Mouse (Mus musculus): ENCODE measurements around the gene Esrra. TPM values are rescaled to one million over a fixed set of nuclear protein-coding genes. Genes with fewer than 3 reads are reported as not detected.
A peak's percentile ranks its signal among the peaks of the same experiment; 100 is the strongest.

Esrra gene
- 4.1 and 5.0 TPM in 2 replicates for polyA plus RNA-seq (2014; fragmentation: Nextera tagmentation; extraction: Ambion mirVana)

GRCm38 (mm10) chr19:6921647-6922567, at the start of gene Esrra:
Gene Esrra, minus strand, starts transcription at chr19:6921813.
- ATAC-seq (ENCODE audit: low FRiP score): peak; percentile 95
- Histone ChIP-seq H3K9ac (ENCODE audit: low read depth, low read length) (peak within 1 kb of the TSS; percentile 88), H3K27ac (ENCODE audit: low read depth, low read length) (peak within 1 kb of the TSS; percentile 92), H3K9me3 (ENCODE audit: control insufficient read depth, low read length) (no peaks in the 10 kb centered on the region), H3K4me2 (replicated peaks; ENCODE audit: low read depth, low read length) (peak within 1 kb of the TSS; percentile 93), H3K27me3 (ENCODE audit: control insufficient read depth, insufficient read depth, low read length) (peaks cover 42% of the 10 kb centered on the region), H3K36me3 (ENCODE audit: control insufficient read depth, insufficient read depth, low read length) (no peaks in the 10 kb centered on the region), H3K4me1 (replicated peaks; ENCODE audit: control insufficient read depth, insufficient read depth, low read length) (peaks cover 13% of the 10 kb centered on the region; the same call in 1 of the 2 replicates), H3K4me3 (ENCODE audit: low read depth, low read length) (peak within 1 kb of the TSS; percentile 71)
- DNase-seq (ENCODE audit: low spot score): peak; percentile 100
- WGBS: 1% methylated on average over 59 of the region's 66 CpGs

GRCm38 (mm10) chr19:6970460-6971085, 49.0 kb upstream of the Esrra start:
- Histone ChIP-seq H3K4me1 (replicated peaks; ENCODE audit: control insufficient read depth, insufficient read depth, low read length) (peaks cover 5% of the 10 kb centered on the region), H3K4me3 (ENCODE audit: low read depth, low read length) (no peak overlapping the region), H3K27ac (ENCODE audit: low read depth, low read length) (no peak overlapping the region), H3K9me3 (ENCODE audit: control insufficient read depth, low read length) (no peaks in the 10 kb centered on the region), H3K27me3 (ENCODE audit: control insufficient read depth, insufficient read depth, low read length) (peaks cover 8% of the 10 kb centered on the region), H3K4me2 (replicated peaks; ENCODE audit: low read depth, low read length) (no peak overlapping the region), H3K9ac (ENCODE audit: low read depth, low read length) (no peak overlapping the region), H3K36me3 (ENCODE audit: control insufficient read depth, insufficient read depth, low read length) (no peaks in the 10 kb centered on the region)
- no peak for ATAC-seq (ENCODE audit: low FRiP score)
- DNase-seq (ENCODE audit: low spot score): no peak
- 22% methylated on average over 9 of the region's 11 CpGs for WGBS

- H3K27me3 ChIP-seq (ENCODE audit: control insufficient read depth, insufficient read depth, low read length): peaks cover 8% of the 10 kb centered on the region
- no peaks in the 10 kb centered on the region for H3K36me3 ChIP-seq (ENCODE audit: control insufficient read depth, insufficient read depth, low read length)
- H3K4me2 ChIP-seq (replicated peaks; ENCODE audit: low read depth, low read length): peak overlapping the region; percentile 54
- DNase-seq (ENCODE audit: low spot score) (peak; percentile 77), ATAC-seq (ENCODE audit: low FRiP score) (peak; percentile 20; the same call in 1 of the 2 replicates)
- peak overlapping the region; percentile 38 for H3K4me3 ChIP-seq (ENCODE audit: low read depth, low read length)
- H3K27ac ChIP-seq (ENCODE audit: low read depth, low read length): no peak overlapping the region
- peak overlapping the region; percentile 61; the same call in 1 of the 2 replicates for H3K9ac ChIP-seq (ENCODE audit: low read depth, low read length)
- WGBS: under 1% methylated on average over 38 of the region's 55 CpGs
- H3K9me3 ChIP-seq (ENCODE audit: control insufficient read depth, low read length): no peaks in the 10 kb centered on the region
- peaks cover 5% of the 10 kb centered on the region for H3K4me1 ChIP-seq (replicated peaks; ENCODE audit: control insufficient read depth, insufficient read depth, low read length)
These were observed 48.2 kb upstream of the Esrra start for GRCm38 (mm10) chr19:6969665-6970381.

- no peak for DNase-seq (ENCODE audit: low spot score)
- under 1% methylated on average over 18 of the region's 20 CpGs for WGBS
- Histone ChIP-seq H3K4me3 (ENCODE audit: low read depth, low read length) (peak overlapping the region; percentile 38), H3K9me3 (ENCODE audit: control insufficient read depth, low read length) (no peaks in the 10 kb centered on the region), H3K36me3 (ENCODE audit: control insufficient read depth, insufficient read depth, low read length) (no peaks in the 10 kb centered on the region), H3K4me2 (replicated peaks; ENCODE audit: low read depth, low read length) (peak overlapping the region; percentile 54), H3K4me1 (replicated peaks; ENCODE audit: control insufficient read depth, insufficient read depth, low read length) (peaks cover 5% of the 10 kb centered on the region), H3K9ac (ENCODE audit: low read depth, low read length) (peak overlapping the region; percentile 61; the same call in 1 of the 2 replicates), H3K27ac (ENCODE audit: low read depth, low read length) (no peak overlapping the region), H3K27me3 (ENCODE audit: control insufficient read depth, insufficient read depth, low read length) (peaks cover 8% of the 10 kb centered on the region)
- ATAC-seq (ENCODE audit: low FRiP score): no peak
These were observed 47.7 kb upstream of the Esrra start for GRCm38 (mm10) chr19:6969291-6969664.

- H3K4me2 ChIP-seq (replicated peaks; ENCODE audit: low read depth, low read length): peak overlapping the region; percentile 54
- peaks cover 8% of the 10 kb centered on the region for H3K27me3 ChIP-seq (ENCODE audit: control insufficient read depth, insufficient read depth, low read length)
- no peaks in the 10 kb centered on the region for H3K9me3 ChIP-seq (ENCODE audit: control insufficient read depth, low read length)
- no peak overlapping the region for H3K27ac ChIP-seq (ENCODE audit: low read depth, low read length)
- H3K4me3 ChIP-seq (ENCODE audit: low read depth, low read length): peak overlapping the region; percentile 38; the same call in 1 of the 2 replicates
- 10% methylated on average over 15 of the region's 15 CpGs for WGBS
- no peak overlapping the region for H3K9ac ChIP-seq (ENCODE audit: low read depth, low read length)
- no peak for DNase-seq (ENCODE audit: low spot score)
- H3K36me3 ChIP-seq (ENCODE audit: control insufficient read depth, insufficient read depth, low read length): no peaks in the 10 kb centered on the region
- no peak for ATAC-seq (ENCODE audit: low FRiP score)
- peaks cover 5% of the 10 kb centered on the region for H3K4me1 ChIP-seq (replicated peaks; ENCODE audit: control insufficient read depth, insufficient read depth, low read length)
These were observed 47.1 kb upstream of the Esrra start for GRCm38 (mm10) chr19:6968491-6969271.

DNA sequence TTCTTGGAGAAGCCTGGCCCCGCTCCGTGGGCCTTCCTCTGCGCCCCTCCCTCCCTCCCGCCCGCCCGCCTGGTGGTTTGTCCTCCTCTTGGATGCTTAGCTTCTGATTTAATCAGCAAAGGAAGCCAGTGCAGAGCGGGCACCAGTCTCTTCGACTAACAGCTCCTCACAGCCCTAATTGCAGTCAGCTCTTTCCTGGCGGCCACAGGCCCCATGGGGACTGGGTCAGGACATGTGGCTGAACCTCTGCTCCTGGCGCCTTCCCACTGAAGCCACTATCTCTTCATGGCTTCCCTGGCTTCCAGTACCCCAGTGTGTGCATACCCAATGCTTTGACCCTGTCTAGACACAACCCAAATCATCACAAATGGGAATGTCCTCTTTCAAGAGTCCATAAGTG, 34.8 kb upstream of the Esrra start:
- no peaks in the 10 kb centered on the region; the same call in 1 of the 2 replicates for H3K27me3 ChIP-seq (ENCODE audit: control insufficient read depth, insufficient read depth, low read length)
- H3K9me3 ChIP-seq (ENCODE audit: control insufficient read depth, low read length): no peaks in the 10 kb centered on the region
- 69% methylated on average over 10 of the region's 10 CpGs for WGBS
- H3K27ac ChIP-seq (ENCODE audit: low read depth, low read length): no peak overlapping the region
- 0 out of 2 replicates have a peak, but pooled peaks cover 2% of the 10 kb centered on the region for H3K36me3 ChIP-seq (ENCODE audit: control insufficient read depth, insufficient read depth, low read length)
- no peak overlapping the region for H3K4me3 ChIP-seq (ENCODE audit: low read depth, low read length)
- H3K9ac ChIP-seq (ENCODE audit: low read depth, low read length): no peak overlapping the region
- H3K4me2 ChIP-seq (replicated peaks; ENCODE audit: low read depth, low read length): no peak overlapping the region
- no peak for ATAC-seq (ENCODE audit: low FRiP score)
- DNase-seq (ENCODE audit: low spot score): no peak
- 0 out of 2 replicates have a peak, but pooled peaks cover 6% of the 10 kb centered on the region for H3K4me1 ChIP-seq (replicated peaks; ENCODE audit: control insufficient read depth, insufficient read depth, low read length)

GRCm38 (mm10) chr19:6955424-6955823, 33.8 kb upstream of the Esrra start:
- H3K9ac ChIP-seq (ENCODE audit: low read depth, low read length): no peak overlapping the region
- 0 out of 2 replicates have a peak, but pooled peaks cover 6% of the 10 kb centered on the region for H3K4me1 ChIP-seq (replicated peaks; ENCODE audit: control insufficient read depth, insufficient read depth, low read length)
- H3K9me3 ChIP-seq (ENCODE audit: control insufficient read depth, low read length): no peaks in the 10 kb centered on the region
- no peaks in the 10 kb centered on the region; the same call in 1 of the 2 replicates for H3K27me3 ChIP-seq (ENCODE audit: control insufficient read depth, insufficient read depth, low read length)
- H3K36me3 ChIP-seq (ENCODE audit: control insufficient read depth, insufficient read depth, low read length): 0 out of 2 replicates have a peak, but pooled peaks cover 2% of the 10 kb centered on the region
- WGBS: 83% methylated on average over 7 of the region's 7 CpGs
- no peak overlapping the region for H3K27ac ChIP-seq (ENCODE audit: low read depth, low read length)
- DNase-seq (ENCODE audit: low spot score): no peak
- no peak for ATAC-seq (ENCODE audit: low FRiP score)
- no peak overlapping the region for H3K4me2 ChIP-seq (replicated peaks; ENCODE audit: low read depth, low read length)
- no peak overlapping the region for H3K4me3 ChIP-seq (ENCODE audit: low read depth, low read length)
